Mouse (Mus musculus): ENCODE measurements around the gene Rhox4a. TPM values are rescaled to one million over a fixed set of nuclear protein-coding genes. Genes with fewer than 3 reads are reported as not detected.
"Not testable (repeated sequence)": the region's sequence is repeated elsewhere in the genome, so short reads cannot be mapped to it uniquely, and the experiment has no call there.

Rhox4a gene
- polyA plus RNA-seq (2014; fragmentation: Nextera tagmentation; extraction: Ambion mirVana), result not detected in 2 replicates

- H3K27me3 ChIP-seq (replicated peaks; ENCODE audit: control insufficient read depth, insufficient read depth, low read length); H3K4me1 ChIP-seq (ENCODE audit: control insufficient read depth, insufficient read depth, low read length); H3K27ac ChIP-seq (replicated peaks; ENCODE audit: low read depth, low read length); DNase-seq (ENCODE audit: low spot score); H3K9me3 ChIP-seq (ENCODE audit: control insufficient read depth, low read length); H3K9ac ChIP-seq (ENCODE audit: low read depth, low read length); H3K4me3 ChIP-seq (ENCODE audit: low read depth, low read length); ATAC-seq (ENCODE audit: low read depth); H3K4me2 ChIP-seq (ENCODE audit: low read depth, low read length); H3K36me3 ChIP-seq (ENCODE audit: control insufficient read depth, insufficient read depth, low read length): not testable (repeated sequence)
- WGBS, result no CpG with 5 or more reads among the region's 19 CpGs
Measured at GRCm38 (mm10) chrX:37265038-37265437, at the start of gene Rhox4a. Gene Rhox4a, plus strand, starts transcription at chrX:37265338.

- not testable (repeated sequence) for H3K4me2 ChIP-seq (ENCODE audit: low read depth, low read length); H3K4me3 ChIP-seq (ENCODE audit: low read depth, low read length); H3K9me3 ChIP-seq (ENCODE audit: control insufficient read depth, low read length); H3K4me1 ChIP-seq (ENCODE audit: control insufficient read depth, insufficient read depth, low read length); DNase-seq (ENCODE audit: low spot score); ATAC-seq (ENCODE audit: low read depth); H3K36me3 ChIP-seq (ENCODE audit: control insufficient read depth, insufficient read depth, low read length); H3K27ac ChIP-seq (replicated peaks; ENCODE audit: low read depth, low read length); H3K27me3 ChIP-seq (replicated peaks; ENCODE audit: control insufficient read depth, insufficient read depth, low read length); H3K9ac ChIP-seq (ENCODE audit: low read depth, low read length)
- WGBS, result 56% methylated on average over 1 of the region's 1 CpGs
Measured at GRCm38 (mm10) chrX:37222158-37222557, 43.0 kb upstream of the Rhox4a start, which contains the start of gene Rhox1. Gene Rhox1, minus strand, starts transcription at chrX:37222258.

- no CpG with 5 or more reads among the region's 9 CpGs for WGBS
- not testable (repeated sequence) for DNase-seq (ENCODE audit: low spot score); ATAC-seq (ENCODE audit: low read depth); H3K27me3 ChIP-seq (replicated peaks; ENCODE audit: control insufficient read depth, insufficient read depth, low read length); H3K27ac ChIP-seq (replicated peaks; ENCODE audit: low read depth, low read length); H3K9me3 ChIP-seq (ENCODE audit: control insufficient read depth, low read length); H3K9ac ChIP-seq (ENCODE audit: low read depth, low read length); H3K4me1 ChIP-seq (ENCODE audit: control insufficient read depth, insufficient read depth, low read length); H3K36me3 ChIP-seq (ENCODE audit: control insufficient read depth, insufficient read depth, low read length); H3K4me2 ChIP-seq (ENCODE audit: low read depth, low read length); H3K4me3 ChIP-seq (ENCODE audit: low read depth, low read length)
Measured at GRCm38 (mm10) chrX:37244676-37245075, 20.5 kb upstream of the Rhox4a start, which contains the start of gene Rhox2a. Gene Rhox2a, plus strand, starts transcription at chrX:37244976.

GRCm38 (mm10) chrX:37249619-37250018 is 15.5 kb upstream of the Rhox4a start, which contains the start of gene Rhox3a:
Gene Rhox3a, plus strand, starts transcription at chrX:37249919.
- H3K9ac ChIP-seq (ENCODE audit: low read depth, low read length); H3K4me1 ChIP-seq (ENCODE audit: control insufficient read depth, insufficient read depth, low read length); DNase-seq (ENCODE audit: low spot score); H3K9me3 ChIP-seq (ENCODE audit: control insufficient read depth, low read length); H3K4me3 ChIP-seq (ENCODE audit: low read depth, low read length); H3K27ac ChIP-seq (replicated peaks; ENCODE audit: low read depth, low read length); ATAC-seq (ENCODE audit: low read depth); H3K4me2 ChIP-seq (ENCODE audit: low read depth, low read length); H3K36me3 ChIP-seq (ENCODE audit: control insufficient read depth, insufficient read depth, low read length); H3K27me3 ChIP-seq (replicated peaks; ENCODE audit: control insufficient read depth, insufficient read depth, low read length): not testable (repeated sequence)
- WGBS, result no CpG with 5 or more reads among the region's 3 CpGs

Other genes with a start within 250 kb of the Rhox4a start
- gene Sowahd, start 216.5 kb upstream of the Rhox4a start, polyA plus RNA-seq (2014; fragmentation: Nextera tagmentation; extraction: Ambion mirVana), result 0.30 and 0.35 TPM in 2 replicates
- 616 and 763 TPM in 2 replicates for gene Rpl39, start 179.9 kb upstream of the Rhox4a start, polyA plus RNA-seq (2014; fragmentation: Nextera tagmentation; extraction: Ambion mirVana)
- 12.2 and 13.4 TPM in 2 replicates for gene Upf3b, start 155.0 kb upstream of the Rhox4a start, polyA plus RNA-seq (2014; fragmentation: Nextera tagmentation; extraction: Ambion mirVana)
- 12.6 and 13.2 TPM in 2 replicates for gene Nkap, start 138.5 kb upstream of the Rhox4a start, polyA plus RNA-seq (2014; fragmentation: Nextera tagmentation; extraction: Ambion mirVana)
- 0.26 and 0.82 TPM in 2 replicates for gene Akap14, start 96.5 kb upstream of the Rhox4a start, polyA plus RNA-seq (2014; fragmentation: Nextera tagmentation; extraction: Ambion mirVana)
- gene Ndufa1, start 74.2 kb upstream of the Rhox4a start, polyA plus RNA-seq (2014; fragmentation: Nextera tagmentation; extraction: Ambion mirVana), result 469 and 531 TPM in 2 replicates
- gene Rnf113a1, start 74.1 kb upstream of the Rhox4a start, polyA plus RNA-seq (2014; fragmentation: Nextera tagmentation; extraction: Ambion mirVana), result 8.8 and 9.9 TPM in 2 replicates
- gene Gm9, start 54.3 kb upstream of the Rhox4a start, polyA plus RNA-seq (2014; fragmentation: Nextera tagmentation; extraction: Ambion mirVana), result not detected in 2 replicates
- gene Rhox1, start 43.1 kb upstream of the Rhox4a start, polyA plus RNA-seq (2014; fragmentation: Nextera tagmentation; extraction: Ambion mirVana), result not detected in 2 replicates
- gene Rhox2a, start 20.4 kb upstream of the Rhox4a start, polyA plus RNA-seq (2014; fragmentation: Nextera tagmentation; extraction: Ambion mirVana), result not detected in 2 replicates
- not detected in 2 replicates for gene Rhox3a, start 15.4 kb upstream of the Rhox4a start, polyA plus RNA-seq (2014; fragmentation: Nextera tagmentation; extraction: Ambion mirVana)
- gene Rhox3a2, start 114.7 kb downstream of the Rhox4a start, polyA plus RNA-seq (2014; fragmentation: Nextera tagmentation; extraction: Ambion mirVana), result not detected in 2 replicates
- 0.81 and 1.0 TPM in 2 replicates for gene Rhox4a2, start 125.5 kb downstream of the Rhox4a start, polyA plus RNA-seq (2014; fragmentation: Nextera tagmentation; extraction: Ambion mirVana)
- gene Rhox2b, start 146.7 kb downstream of the Rhox4a start, polyA plus RNA-seq (2014; fragmentation: Nextera tagmentation; extraction: Ambion mirVana), result not detected in 2 replicates
- 0.40 and 0.68 TPM in 2 replicates for gene Rhox4b, start 167.2 kb downstream of the Rhox4a start, polyA plus RNA-seq (2014; fragmentation: Nextera tagmentation; extraction: Ambion mirVana)
- gene Rhox2c, start 188.3 kb downstream of the Rhox4a start, polyA plus RNA-seq (2014; fragmentation: Nextera tagmentation; extraction: Ambion mirVana), result 0.73 TPM in 1 of 2 replicates, not detected in the other
- gene Rhox3c, start 193.2 kb downstream of the Rhox4a start, polyA plus RNA-seq (2014; fragmentation: Nextera tagmentation; extraction: Ambion mirVana), result 0.22 TPM in 1 of 2 replicates, not detected in the other
- not detected in 2 replicates for gene Rhox4c, start 215.0 kb downstream of the Rhox4a start, polyA plus RNA-seq (2014; fragmentation: Nextera tagmentation; extraction: Ambion mirVana)
- not detected in 2 replicates for gene Rhox2d, start 228.1 kb downstream of the Rhox4a start, polyA plus RNA-seq (2014; fragmentation: Nextera tagmentation; extraction: Ambion mirVana)
- gene Rhox4d, start 249.0 kb downstream of the Rhox4a start, polyA plus RNA-seq (2014; fragmentation: Nextera tagmentation; extraction: Ambion mirVana), result not detected in 2 replicates